Mouse (Mus musculus) hindbrain, embryonic 12.5 days (tissue): ENCODE measurements around the gene Nanog. TPM values are rescaled to one million over a fixed set of nuclear protein-coding genes. Genes with fewer than 3 reads are reported as not detected.
"Not testable (repeated sequence)": the region's sequence is repeated elsewhere in the genome, so short reads cannot be mapped to it uniquely, and the experiment has no call there.

Source experiments
- ATAC-seq: fragments of 200-750 bp; cut with Nextera tagmentation; 2 replicates; pipeline ENCODE4 v1.8.0; 2017; ENCODE audit warnings: moderate TSS enrichment; ENCODE audit not compliant: low FRiP score
- H3K27ac ChIP-seq: fragments of 300-500 bp; sonication (generic); 2 replicates; pipeline ENCODE4 v1.5.1; 2016; ENCODE audit warnings: mild to moderate bottlenecking
- H3K27me3 ChIP-seq: fragments of 300-500 bp; sonication (generic); 2 replicates; pipeline ENCODE4 v1.6.1; 2016; ENCODE audit warnings: mild to moderate bottlenecking
- H3K36me3 ChIP-seq: fragments of 300-500 bp; sonication (generic); 2 replicates; pipeline ENCODE4 v1.6.1; 2016; ENCODE audit warnings: mild to moderate bottlenecking
- H3K4me1 ChIP-seq: fragments of 300-500 bp; sonication (generic); 2 replicates; pipeline ENCODE4 v1.6.1; 2016
- H3K4me2 ChIP-seq: fragments of 300-500 bp; sonication (generic); replicated peaks from 2 replicates; pipeline ENCODE4 v1.6.1; 2016; ENCODE audit warnings: mild to moderate bottlenecking
- H3K4me3 ChIP-seq: fragments of 300-500 bp; sonication (generic); 2 replicates; pipeline ENCODE4 v1.5.1; 2016; ENCODE audit warnings: mild to moderate bottlenecking
- H3K9ac ChIP-seq: fragments of 300-500 bp; sonication (generic); 2 replicates; pipeline ENCODE4 v1.6.1; 2016; ENCODE audit warnings: mild to moderate bottlenecking, moderate library complexity
- H3K9me3 ChIP-seq: fragments of 300-500 bp; sonication (generic); replicated peaks from 2 replicates; pipeline ENCODE4 v1.6.1; 2016; ENCODE audit warnings: mild to moderate bottlenecking
- WGBS: fragments of 180-500 bp; shearing (Covaris S2); methylation state at CpG from one replicate; pipeline ENCODE4 v1.1.7; 2016; 5-methylcytosine and 5-hydroxymethylcytosine counted together
- polyA plus RNA-seq: library from polyadenylated mRNA; unstranded; fragments of >200 nt; fragmentation: Nextera tagmentation; extraction: Ambion mirVana; gene quantifications from 2 replicates; pipeline ENCODE4 v1.2.1, GENCODE M21; 2016

Gene Nanog
- polyA plus RNA-seq, 1 experiment from 2014 or later: 0.27 TPM

DNA sequence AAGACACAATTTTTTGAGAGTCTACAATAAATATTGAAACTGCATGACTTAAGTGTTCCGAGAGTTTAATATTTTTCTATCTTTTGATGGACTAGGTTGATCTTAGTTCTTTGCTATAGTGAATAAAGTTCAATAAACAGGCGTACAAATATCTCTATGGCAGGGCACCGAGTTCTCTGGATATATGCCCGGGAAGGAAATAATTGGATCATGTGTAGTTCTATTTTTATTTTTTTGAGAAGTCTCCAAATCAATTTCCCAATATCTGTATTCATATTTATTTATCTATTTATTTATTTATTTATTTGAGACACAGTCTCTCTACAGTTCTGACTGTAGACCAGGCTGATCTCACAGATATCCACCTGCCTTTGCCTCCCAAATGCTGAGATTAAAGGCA is 36.4 kb upstream of the Nanog start:
- no peaks in the 10 kb centered on the region for H3K36me3 ChIP-seq
- 0 out of 2 replicates have a peak, but pooled peaks cover 3% of the 10 kb centered on the region for H3K27me3 ChIP-seq
- H3K9me3 ChIP-seq: no peaks in the 10 kb centered on the region
- no peaks in the 10 kb centered on the region for H3K4me1 ChIP-seq
- no peak for ATAC-seq
- no peak overlapping the region for H3K9ac ChIP-seq
- no peak overlapping the region for H3K27ac ChIP-seq
- H3K4me2 ChIP-seq: no peak overlapping the region
- no peak overlapping the region for H3K4me3 ChIP-seq
- WGBS: 92% methylated on average over 4 of the region's 4 CpGs

DNA sequence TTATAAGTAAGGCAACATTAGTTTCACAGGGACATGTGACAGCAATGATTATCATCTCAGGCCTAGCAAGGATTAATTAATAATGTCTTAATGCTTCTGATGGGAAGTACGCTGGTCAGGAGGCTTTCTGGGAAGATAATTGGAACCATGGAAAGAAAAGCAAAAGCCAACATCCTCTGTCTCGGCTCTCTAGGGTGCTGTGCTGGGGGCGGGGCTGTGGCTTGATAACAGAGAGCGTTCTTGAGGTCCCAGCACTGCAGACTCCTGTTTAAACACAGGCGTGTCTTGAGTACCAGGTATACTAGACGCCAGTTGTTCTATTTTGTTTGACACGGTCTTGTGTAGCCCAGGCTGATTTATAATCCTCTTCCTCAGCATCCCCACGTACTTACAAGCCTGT is 34.5 kb upstream of the Nanog start:
- H3K9me3 ChIP-seq: no peaks in the 10 kb centered on the region
- no peaks in the 10 kb centered on the region for H3K4me1 ChIP-seq
- H3K27ac ChIP-seq: no peak overlapping the region
- H3K36me3 ChIP-seq: no peaks in the 10 kb centered on the region
- ATAC-seq: no peak
- no peak overlapping the region for H3K4me3 ChIP-seq
- H3K27me3 ChIP-seq: no peaks in the 10 kb centered on the region
- H3K4me2 ChIP-seq: no peak overlapping the region
- whole genome bisulfite sequencing: 55% methylated on average over 8 of the region's 8 CpGs
- no peak overlapping the region for H3K9ac ChIP-seq

- no peak overlapping the region for H3K27ac ChIP-seq
- H3K4me1 ChIP-seq: no peaks in the 10 kb centered on the region
- H3K27me3 ChIP-seq: no peaks in the 10 kb centered on the region
- H3K4me3 ChIP-seq: no peak overlapping the region
- no peak overlapping the region for H3K9ac ChIP-seq
- 85% methylated on average over 3 of the region's 3 CpGs for WGBS
- no peaks in the 10 kb centered on the region for H3K36me3 ChIP-seq
- H3K4me2 ChIP-seq: no peak overlapping the region
- no peak for ATAC-seq
- H3K9me3 ChIP-seq: no peaks in the 10 kb centered on the region
These were observed 24.6 kb upstream of the Nanog start for GRCm38 (mm10) chr6:122682646-122683045.

DNA sequence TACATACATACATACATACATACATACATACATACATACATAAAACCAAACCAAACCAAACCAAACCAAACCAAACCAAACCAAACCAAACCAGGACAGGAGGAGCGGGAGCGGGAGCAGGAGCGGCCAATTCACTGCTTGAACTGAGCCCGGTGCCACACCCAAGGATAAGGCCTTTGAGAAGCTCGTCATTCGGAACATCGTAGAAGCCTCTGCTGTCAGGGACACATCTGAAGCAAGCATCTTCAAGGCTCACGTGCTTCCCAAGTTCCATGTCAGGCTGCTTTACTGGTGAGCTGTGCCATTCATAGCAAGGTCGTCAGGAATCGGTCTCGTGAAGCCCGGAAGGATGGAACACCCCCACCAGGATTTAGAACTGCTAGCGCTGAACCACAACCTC is 20.6 kb upstream of the Nanog start:
- Histone ChIP-seq H3K36me3 (no peaks in the 10 kb centered on the region), H3K4me2 (no peak overlapping the region), H3K27ac (no peak overlapping the region), H3K4me1 (no peaks in the 10 kb centered on the region), H3K9ac (no peak overlapping the region), H3K4me3 (no peak overlapping the region), H3K27me3 (no peaks in the 10 kb centered on the region), H3K9me3 (no peaks in the 10 kb centered on the region)
- WGBS: 91% methylated on average over 13 of the region's 13 CpGs
- no peak for ATAC-seq

DNA sequence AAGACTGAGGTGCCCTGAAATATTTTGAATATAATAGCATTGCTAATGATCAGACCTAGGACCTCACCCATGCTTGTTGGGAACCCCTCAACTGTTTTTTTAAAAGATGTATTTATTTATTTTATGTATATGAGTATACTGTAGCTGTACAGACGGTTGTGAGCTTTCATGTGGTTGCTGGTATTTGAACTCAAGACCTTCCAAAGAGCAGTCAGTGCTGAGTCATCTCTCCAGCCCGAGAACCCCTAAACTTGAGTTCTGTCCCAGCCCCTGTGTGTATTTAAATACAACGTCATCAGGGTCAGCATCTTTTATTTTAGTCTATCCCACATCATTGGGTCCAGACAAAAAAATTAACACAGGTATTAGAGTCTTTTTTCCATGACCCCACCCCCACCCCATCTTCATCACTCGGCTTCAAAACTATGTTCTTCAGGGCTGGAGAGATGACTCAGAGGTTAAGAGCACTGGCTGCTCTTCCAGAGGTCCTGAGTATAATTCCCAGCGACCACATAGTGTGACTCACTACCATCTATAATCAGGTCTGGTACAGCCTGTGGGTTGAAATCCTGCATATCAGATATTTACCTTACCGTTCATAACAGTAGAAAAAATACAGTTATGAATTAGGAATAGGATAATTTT is 17.8 kb upstream of the Nanog start:
- WGBS: 81% methylated on average over 6 of the region's 6 CpGs
- no peak for ATAC-seq
- Histone ChIP-seq H3K9me3 (no peaks in the 10 kb centered on the region), H3K4me3 (no peak overlapping the region), H3K4me2 (no peak overlapping the region), H3K27ac (no peak overlapping the region), H3K36me3 (no peaks in the 10 kb centered on the region), H3K4me1 (no peaks in the 10 kb centered on the region), H3K9ac (no peak overlapping the region), H3K27me3 (no peaks in the 10 kb centered on the region)

GRCm38 (mm10) chr6:122690082-122690481 is 17.2 kb upstream of the Nanog start:
- Histone ChIP-seq H3K4me2 (no peak overlapping the region), H3K9me3 (no peaks in the 10 kb centered on the region), H3K4me3 (no peak overlapping the region), H3K9ac (no peak overlapping the region), H3K27me3 (no peaks in the 10 kb centered on the region), H3K4me1 (no peaks in the 10 kb centered on the region), H3K36me3 (no peaks in the 10 kb centered on the region), H3K27ac (no peak overlapping the region)
- WGBS: 88% methylated on average over 5 of the region's 5 CpGs
- ATAC-seq: no peak

- Histone ChIP-seq H3K9ac (no peak overlapping the region), H3K9me3 (no peaks in the 10 kb centered on the region), H3K36me3 (no peaks in the 10 kb centered on the region), H3K27me3 (no peaks in the 10 kb centered on the region), H3K4me1 (no peaks in the 10 kb centered on the region), H3K4me3 (no peak overlapping the region), H3K4me2 (no peak overlapping the region), H3K27ac (no peak overlapping the region)
- 85% methylated on average over 3 of the region's 3 CpGs for WGBS
- no peak for ATAC-seq
These were observed 11.9 kb upstream of the Nanog start for GRCm38 (mm10) chr6:122695398-122695797.

DNA sequence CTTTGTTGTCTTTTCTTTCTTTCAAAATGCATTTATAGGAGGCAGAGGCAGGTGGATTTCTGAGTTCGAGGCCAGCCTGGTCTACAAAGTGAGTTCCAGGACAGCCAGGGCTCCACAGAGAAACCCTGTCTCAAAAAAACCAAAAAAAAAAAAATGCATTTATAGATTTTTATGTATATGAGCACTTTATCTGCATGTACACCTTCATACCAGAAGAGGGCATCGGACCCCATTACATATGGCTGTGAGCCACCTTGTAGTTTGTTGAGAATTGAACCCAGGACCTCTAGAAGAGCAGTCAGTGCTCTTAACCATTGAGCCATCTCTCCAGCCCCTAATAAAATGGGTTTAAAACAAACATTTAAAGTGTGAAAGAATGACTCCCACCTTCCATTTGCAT is 7.7 kb upstream of the Nanog start:
- ATAC-seq, H3K27me3 ChIP-seq, H3K4me2 ChIP-seq, H3K27ac ChIP-seq, H3K36me3 ChIP-seq, H3K9ac ChIP-seq, H3K4me3 ChIP-seq, H3K9me3 ChIP-seq: not testable (repeated sequence)
- WGBS: 91% methylated on average over 2 of the region's 2 CpGs
- H3K4me1 ChIP-seq: peaks cover 12% of the 10 kb centered on the region; the same call in 1 of the 2 replicates

- peaks cover 12% of the 10 kb centered on the region; the same call in 1 of the 2 replicates for H3K4me1 ChIP-seq
- no peak overlapping the region for H3K27ac ChIP-seq
- H3K9me3 ChIP-seq: no peaks in the 10 kb centered on the region
- H3K27me3 ChIP-seq: 0 out of 2 replicates have a peak, but pooled peaks cover 4% of the 10 kb centered on the region
- no peak overlapping the region for H3K4me2 ChIP-seq
- ATAC-seq: no peak
- WGBS: 83% methylated on average over 5 of the region's 5 CpGs
- no peak overlapping the region for H3K9ac ChIP-seq
- no peak overlapping the region for H3K4me3 ChIP-seq
- H3K36me3 ChIP-seq: no peaks in the 10 kb centered on the region
These were observed 5.5 kb upstream of the Nanog start for GRCm38 (mm10) chr6:122701816-122702215.

- 4% methylated on average over 20 of the region's 20 CpGs for WGBS
- Histone ChIP-seq H3K9ac (no peak overlapping the region), H3K36me3 (no peaks in the 10 kb centered on the region), H3K27ac (peak overlapping the region; percentile 8; the same call in 1 of the 2 replicates), H3K9me3 (no peaks in the 10 kb centered on the region), H3K4me3 (peak overlapping the region; percentile 3; the same call in 1 of the 2 replicates), H3K27me3 (peaks cover 10% of the 10 kb centered on the region; the same call in 1 of the 2 replicates), H3K4me2 (peak overlapping the region; percentile 37), H3K4me1 (peaks cover 12% of the 10 kb centered on the region; the same call in 1 of the 2 replicates)
- ATAC-seq: peak; percentile 71
These were observed 4.7 kb upstream of the Nanog start for GRCm38 (mm10) chr6:122702480-122703124.

- H3K27ac ChIP-seq: no peak overlapping the region
- no peak overlapping the region for H3K9ac ChIP-seq
- 15% methylated on average over 6 of the region's 6 CpGs for WGBS
- H3K4me3 ChIP-seq: no peak overlapping the region
- H3K4me1 ChIP-seq: peaks cover 12% of the 10 kb centered on the region; the same call in 1 of the 2 replicates
- peaks cover 17% of the 10 kb centered on the region for H3K27me3 ChIP-seq
- peak overlapping the region; percentile 37 for H3K4me2 ChIP-seq
- H3K36me3 ChIP-seq: no peaks in the 10 kb centered on the region
- H3K9me3 ChIP-seq: no peaks in the 10 kb centered on the region
- ATAC-seq: no peak
These were observed 4.0 kb upstream of the Nanog start for GRCm38 (mm10) chr6:122703251-122703650.

DNA sequence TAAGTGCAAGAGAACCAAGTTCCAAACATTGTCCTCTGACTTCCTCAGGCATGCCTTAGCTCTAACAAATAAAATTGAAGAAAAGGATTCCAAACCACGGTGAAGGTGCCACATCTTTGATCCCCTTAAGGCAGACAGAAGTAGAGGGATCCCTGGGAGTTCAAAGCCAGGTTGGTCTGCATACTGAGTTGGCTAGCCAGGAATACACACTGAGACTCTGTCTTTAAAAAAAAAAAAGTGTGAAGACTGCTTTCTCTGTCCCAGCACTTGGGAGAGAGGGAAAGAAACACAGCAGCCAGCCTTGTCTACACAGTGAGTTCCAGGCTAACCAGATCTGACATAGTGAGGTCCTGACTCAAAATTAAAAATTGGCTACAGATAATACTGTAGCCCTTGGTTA is 3.6 kb upstream of the Nanog start:
- Histone ChIP-seq H3K4me2 (no peak overlapping the region), H3K9ac (no peak overlapping the region), H3K27me3 (peaks cover 19% of the 10 kb centered on the region), H3K4me1 (peaks cover 12% of the 10 kb centered on the region; the same call in 1 of the 2 replicates), H3K9me3 (no peaks in the 10 kb centered on the region), H3K36me3 (no peaks in the 10 kb centered on the region), H3K4me3 (no peak overlapping the region), H3K27ac (no peak overlapping the region)
- no peak for ATAC-seq
- WGBS: 5% methylated on average over 1 of the region's 1 CpGs
